Mouse (Mus musculus) left cerebral cortex, adult 18-20 months (tissue): Measurements from ENCODE around the gene Fut2. TPM values are rescaled to one million over a fixed set of nuclear protein-coding genes. Genes with fewer than 3 reads are reported as not detected.

ENCODE experiments used
- DNase-seq, 2 experiments: peaks; one replicate each; pipeline ENCODE4 v3.0.0; 2021 to 2022; ENCODE audit warnings: low spot score in 2 of 2, mixed read lengths in 1 of 2
- total RNA-seq, 2 experiments: library from RNA; stranded (reverse); gene quantifications; 2 replicates each; pipeline ENCODE4 v1.2.3; 2021

Gene Fut2
- total RNA-seq, 2 experiments from 2014 or later: 0.12 to 0.26 TPM

DNA sequence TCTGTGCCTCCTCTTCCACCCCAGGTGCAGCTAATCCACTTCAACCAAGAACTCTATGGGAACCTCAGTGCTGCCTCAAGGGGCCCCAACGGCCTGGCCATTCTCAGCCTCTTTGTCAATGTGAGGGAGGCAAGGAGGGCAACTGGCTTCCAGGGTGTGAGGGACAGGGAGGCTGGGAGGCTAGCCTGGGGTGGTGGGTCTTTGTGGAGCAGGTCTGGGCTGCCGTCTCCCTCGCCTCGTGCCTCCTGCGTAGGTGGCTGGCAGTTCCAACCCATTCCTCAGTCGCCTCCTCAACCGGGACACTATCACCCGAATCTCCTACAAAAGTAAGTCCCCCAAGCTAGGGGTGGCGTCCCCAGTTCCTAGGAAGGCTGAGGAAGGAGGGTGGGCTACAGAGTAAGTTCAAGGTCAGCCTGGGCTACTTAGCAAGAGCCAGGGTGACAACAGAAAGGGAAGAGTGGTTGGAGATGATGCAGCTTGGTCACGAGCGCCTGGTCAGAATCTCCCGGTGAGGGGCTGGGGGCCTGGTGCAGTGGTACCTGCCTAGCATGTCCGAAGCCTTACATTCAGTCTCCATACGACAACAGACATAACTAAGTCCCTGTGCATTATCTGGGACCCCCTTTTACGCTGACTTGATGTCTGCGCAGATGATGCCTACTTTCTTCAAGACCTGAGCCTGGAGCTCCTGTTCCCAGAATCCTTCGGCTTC is 36.8 kb upstream of the Fut2 start:
- no peak for DNase-seq

DNA sequence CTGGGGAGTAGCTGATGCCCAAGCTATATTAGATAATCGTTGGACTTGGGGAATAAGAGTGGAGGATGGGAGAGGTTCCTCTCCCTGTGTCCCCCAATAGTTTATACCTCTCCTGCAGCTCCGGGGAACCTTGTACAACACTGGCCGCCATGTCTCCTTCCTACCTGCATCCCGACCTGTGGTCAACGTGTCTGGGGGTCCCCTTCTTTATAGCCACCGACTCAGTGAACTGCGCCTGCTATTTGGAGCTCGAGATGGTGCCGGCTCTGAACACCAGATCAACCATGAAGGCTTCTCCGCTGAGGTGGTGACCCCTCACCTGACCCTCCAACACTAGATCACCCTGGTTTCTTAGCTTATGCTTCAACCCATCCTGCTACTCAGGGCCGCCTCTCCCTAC is 36.1 kb upstream of the Fut2 start:
- no peak for DNase-seq

DNA sequence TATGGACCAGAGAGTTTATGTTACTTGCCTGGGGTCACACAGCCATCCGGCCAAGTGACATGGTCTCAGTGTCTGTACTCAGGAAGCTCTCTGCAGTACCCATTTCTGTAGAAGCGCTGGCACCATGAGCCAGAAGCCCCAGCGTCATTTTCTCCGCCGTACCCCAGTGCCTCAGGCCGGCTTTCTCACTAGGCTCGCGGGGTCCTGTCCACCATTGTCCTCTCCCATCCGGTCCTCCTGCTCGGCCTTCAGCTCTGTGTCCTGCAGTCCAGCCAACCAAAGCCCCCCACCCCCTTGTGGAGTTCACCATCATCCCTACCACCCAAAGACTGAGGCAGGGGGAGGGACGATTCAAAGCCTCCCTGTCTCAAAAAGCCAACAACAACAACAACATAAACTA is 35.4 kb upstream of the Fut2 start:
- DNase-seq: no peak

DNA sequence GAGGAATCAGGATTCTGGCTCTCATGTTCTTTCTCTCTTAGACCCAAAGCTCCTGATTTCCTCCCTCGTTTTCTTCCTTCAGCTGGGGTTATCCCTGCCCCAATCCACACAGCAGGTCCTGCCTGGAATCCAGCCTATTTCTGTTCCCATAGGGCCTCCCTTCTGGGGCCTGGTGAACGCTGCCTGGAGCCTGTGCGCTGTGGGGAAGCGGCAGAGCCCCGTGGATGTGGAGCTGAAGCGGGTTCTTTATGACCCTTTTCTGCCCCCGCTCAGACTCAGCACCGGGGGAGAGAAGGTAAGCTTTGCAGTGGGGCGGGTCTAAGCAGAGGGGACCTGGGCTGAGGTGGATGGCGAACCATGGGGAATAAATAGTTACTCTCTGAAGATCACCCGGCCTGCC is 34.9 kb upstream of the Fut2 start:
- DNase-seq: no peak

DNA sequence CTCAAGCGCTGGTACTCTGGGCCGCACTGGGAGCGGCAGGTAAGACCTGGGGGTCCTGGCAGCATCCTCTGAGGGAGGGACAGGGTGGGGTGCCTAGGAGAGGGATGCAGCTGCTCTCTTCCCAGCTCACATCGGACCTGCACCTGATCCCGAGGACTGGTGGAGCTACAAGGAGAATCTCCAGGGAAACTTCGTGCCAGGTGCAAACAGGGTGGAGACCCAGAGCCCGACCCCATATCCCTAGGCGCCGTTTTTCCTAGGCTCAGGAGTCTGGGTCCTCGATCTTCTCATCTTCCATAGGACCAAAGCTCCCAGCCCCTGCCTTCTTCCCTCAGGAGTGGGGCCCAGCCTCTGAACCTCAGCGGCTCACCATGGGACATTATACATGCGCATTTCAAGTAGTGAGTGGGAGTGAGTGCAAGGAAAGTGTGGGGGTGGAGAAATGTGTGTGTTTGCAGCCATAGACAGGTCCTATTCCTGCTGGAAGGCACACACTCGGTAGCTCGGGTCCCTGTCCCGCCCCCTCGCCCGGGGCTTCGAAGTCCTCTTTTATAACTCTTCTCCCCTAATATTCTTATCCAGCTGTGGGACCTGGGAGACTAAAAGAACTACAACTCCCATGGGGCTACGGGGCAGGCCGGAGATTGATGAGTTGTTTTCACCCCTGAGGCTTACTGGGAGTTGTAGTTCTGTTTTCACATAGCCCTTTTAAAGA is 34.3 kb upstream of the Fut2 start:
- peak; percentile 74 to 86 for DNase-seq

DNA sequence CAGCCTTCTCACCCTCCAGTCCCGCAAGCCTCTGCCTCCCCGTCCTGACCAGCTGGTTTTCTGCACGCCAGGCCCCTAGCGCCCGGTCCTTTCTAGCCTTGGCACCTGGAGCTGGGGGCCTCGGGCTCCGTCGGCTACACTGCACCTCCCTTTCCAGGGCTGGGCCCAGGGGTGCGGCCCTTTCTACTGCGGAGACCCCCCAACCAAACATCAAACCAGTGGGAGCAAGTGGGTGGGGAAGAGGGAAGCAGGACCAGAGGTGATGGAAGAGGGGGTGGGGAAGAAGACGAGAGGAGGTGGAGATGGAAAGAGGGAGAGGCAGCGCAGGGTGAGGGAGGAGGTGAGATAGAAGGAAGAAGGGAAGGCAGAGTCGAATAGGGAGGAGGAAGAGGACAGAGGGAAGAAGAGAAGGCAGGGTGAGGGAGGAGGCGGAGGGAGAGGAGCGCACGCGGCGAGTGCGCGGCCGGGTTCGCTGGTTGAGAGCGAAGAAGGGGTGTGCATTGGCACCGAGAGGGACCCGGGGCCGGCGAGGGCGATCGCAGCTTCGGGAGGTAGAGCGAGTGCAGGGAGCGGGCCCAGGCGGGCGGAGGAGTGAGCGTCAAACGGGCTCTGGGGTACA is 33.4 kb upstream of the Fut2 start, which contains the start of gene Car11:
Gene Car11, plus strand, starts transcription at position 321 of the 619 bp plus-strand sequence.
- peak in 1 of 2 experiments; percentile 71 for DNase-seq

DNA sequence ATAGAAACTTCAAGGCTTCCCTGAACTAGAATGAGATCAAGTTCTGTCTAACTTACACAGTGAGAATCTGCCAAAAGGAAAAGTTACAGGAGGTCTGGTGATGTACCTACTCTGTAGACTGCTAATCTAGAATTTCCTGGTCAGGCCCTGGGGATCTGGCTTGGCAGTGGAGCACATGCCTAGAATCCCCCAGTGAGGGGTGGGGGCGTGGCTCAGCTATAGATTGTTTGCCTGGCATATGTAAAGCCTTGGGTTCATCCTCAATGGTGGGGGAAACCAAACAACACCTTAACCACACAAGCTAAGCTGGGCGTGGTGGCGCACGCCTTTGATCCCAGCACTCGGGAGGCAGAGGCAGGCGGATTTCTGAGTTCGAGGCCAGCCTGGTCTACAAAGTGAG is 31.7 kb upstream of the Fut2 start:
- no peak for DNase-seq

DNA sequence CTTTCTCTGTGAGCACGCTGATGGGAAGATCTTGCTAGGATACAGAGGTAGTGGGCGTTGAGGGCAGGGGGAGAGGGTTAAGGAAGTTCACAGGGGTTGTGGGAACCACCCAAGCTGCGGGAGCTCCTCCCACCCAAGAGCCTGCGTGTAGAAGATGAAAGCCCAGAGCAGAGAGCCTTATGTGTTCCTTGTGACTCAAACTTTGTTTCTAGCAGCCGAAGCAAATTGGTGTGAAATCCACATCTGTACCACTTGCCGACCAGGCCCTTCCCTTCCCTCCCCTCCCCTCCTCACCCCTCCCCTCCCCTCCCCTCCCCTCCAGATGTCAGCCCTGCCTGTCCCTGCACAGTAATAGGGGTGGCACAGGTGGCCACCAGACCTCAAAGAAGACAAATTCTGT is 28.9 kb upstream of the Fut2 start:
- DNase-seq: no peak

DNA sequence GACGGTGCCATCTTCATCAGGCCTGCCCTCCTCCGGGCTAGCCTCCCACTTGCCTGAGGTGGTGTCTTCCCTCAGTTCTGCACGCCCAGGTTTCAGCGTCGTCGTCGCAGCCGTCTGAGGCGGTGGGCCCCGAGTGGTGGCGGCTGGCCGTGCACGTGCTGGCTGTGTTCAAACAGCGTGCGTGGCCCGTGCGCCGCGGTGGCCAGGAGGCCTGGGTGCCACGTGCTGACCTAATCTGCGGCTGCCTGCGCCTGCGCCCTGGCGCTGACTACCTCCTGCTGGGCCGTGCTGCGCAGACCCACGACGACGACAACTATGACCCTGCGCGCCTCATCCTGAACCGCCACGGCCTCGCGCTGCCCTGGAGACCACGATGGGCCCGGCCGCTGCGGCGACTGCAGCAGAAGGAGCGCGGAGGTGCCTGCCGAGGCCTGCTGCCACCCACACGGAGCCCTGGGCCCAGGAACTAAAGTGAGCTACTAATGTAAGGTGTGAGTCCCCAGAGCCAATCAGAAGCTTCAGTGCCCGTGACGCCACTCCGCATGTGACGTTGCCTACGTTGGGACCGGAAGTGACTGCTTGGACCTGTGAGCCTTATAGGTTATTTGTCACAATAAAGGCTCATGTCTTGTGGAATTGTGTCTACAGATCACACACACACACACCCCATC is 27.9 kb upstream of the Fut2 start, which contains the start of gene Sec1:
Gene Sec1, minus strand, starts transcription at position 482 of the 671 bp plus-strand sequence.
- no peak for DNase-seq

DNA sequence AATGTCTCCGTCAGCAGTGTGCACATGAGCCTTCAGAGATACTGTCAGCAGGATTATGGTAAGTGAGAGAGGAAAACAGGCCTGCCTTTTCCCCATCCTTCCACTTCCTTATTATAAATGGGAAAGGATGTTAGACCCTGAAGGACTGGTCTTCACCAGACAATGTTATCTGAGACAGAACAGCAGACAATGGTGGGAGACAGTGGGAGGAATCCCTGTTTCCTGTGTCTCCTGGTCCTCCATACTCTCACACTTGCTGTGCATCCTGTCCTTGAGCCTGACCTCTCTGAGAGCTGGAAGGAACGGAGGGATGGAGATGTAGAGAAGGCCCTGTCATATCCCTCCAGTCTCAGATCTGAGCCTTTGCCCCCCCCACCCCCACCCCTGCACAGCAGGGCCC is 26.2 kb upstream of the Fut2 start:
- no peak for DNase-seq

DNA sequence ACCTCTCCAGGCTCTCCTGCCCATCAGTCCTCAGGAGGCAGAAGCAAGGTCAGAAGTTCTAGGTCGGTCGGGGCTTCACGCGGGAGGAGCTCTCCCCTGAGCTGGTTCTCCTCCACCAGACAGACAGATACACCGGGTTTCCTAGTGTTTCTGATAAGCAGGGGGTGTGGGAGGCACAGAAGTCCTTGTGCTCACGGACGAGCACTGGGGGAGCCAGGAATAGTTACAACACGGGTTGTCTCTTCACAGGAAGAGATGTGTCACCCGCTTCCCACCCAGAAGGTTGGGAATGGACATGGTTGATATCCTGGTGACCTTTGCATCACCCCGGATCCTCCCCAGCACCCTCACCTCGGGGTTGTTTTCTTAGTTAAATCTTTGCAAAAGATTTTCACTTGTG is 23.6 kb upstream of the Fut2 start:
- no peak for DNase-seq

DNA sequence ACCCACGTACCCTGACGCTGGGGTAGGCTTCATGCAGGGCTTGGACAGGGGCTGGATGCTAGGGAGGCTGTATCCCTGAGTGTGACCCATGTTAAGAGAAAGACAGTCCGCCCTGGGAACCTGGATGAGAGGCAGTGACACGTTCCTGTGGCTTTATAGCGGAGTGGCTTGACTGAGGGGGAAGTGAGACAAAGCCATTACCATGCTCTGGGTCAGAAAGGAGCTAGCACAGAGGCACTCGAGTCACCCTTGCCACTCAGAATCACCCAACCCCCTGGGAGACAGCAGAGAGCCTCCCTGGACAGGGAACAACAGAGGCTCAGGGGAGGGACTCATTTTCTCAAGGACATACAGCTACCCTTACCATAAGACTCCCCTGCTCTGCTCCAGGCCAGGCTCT is 22.9 kb upstream of the Fut2 start:
- DNase-seq: no peak

DNA sequence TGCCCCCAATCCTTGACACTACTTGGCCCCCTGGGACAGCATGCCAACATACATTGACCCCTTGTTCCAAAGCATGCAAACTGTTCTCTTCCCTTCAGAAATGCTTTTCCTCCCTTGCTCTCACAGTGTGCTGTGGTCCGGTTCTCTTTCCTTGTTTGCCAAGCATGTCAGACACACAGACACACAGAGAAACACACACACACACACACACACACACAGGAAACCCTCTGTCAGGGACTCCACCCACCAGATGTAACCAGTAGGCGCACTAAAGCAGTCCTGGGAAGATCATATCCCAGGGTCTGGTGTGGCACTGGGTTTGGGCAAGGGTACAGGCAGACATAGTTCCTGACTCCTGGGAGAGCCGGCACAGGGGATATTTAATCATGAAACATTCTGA is 20.6 kb upstream of the Fut2 start:
- DNase-seq: no peak

DNA sequence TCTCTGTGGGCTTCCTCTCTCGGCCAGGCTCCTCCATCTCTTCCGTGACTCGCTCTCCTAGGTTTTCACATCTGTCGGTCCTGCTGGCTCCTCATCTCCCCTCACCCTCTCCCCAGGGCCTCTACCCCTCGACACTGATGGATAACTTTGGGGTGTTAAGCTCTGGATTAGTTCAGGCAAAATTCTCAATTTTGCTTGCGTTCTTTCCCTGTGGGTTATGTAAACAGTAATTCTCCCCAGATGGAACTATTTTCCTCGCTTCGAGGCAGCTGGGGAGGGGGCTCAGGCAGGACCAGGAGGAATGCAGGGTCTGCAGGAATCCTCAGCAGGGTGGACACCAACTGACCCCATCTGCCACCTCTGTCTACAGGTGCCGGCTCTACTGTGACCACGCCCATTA is 19.6 kb upstream of the Fut2 start:
- no peak for DNase-seq

DNA sequence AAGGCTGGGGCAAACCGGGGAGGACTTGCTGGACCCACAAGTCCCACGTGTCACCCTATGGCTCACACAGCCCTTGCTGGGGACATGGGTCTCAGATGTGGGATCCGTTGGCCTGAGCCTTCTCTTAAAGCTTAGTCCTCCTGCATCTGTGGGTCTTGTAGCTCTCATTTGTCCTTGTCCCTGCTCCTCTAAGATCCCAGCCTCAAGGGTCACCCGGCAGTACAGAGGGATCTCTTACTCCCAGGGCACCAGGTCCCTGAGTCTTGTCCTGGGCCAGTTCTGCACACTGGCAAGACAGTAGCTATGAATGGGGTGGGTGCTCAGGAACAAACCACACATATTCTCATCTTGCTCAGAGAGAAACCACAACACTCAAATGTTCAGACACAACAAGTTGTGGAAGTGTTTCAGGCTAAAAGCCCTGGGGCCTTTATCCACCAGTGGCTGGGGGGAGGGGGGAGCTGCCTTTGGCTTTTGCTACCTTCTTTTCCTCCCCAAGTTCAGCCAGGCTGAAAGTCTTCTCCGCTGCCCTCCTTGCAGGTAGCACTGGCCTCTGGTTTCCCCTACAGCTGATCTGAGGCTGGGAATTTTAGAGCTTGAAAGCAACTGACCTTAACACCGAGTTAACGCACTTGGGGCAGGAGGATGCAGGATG is 17.3 kb upstream of the Fut2 start, which contains the start of gene Ntn5:
Gene Ntn5, plus strand, starts transcription at position 627 of the 655 bp plus-strand sequence.
- DNase-seq: no peak

DNA sequence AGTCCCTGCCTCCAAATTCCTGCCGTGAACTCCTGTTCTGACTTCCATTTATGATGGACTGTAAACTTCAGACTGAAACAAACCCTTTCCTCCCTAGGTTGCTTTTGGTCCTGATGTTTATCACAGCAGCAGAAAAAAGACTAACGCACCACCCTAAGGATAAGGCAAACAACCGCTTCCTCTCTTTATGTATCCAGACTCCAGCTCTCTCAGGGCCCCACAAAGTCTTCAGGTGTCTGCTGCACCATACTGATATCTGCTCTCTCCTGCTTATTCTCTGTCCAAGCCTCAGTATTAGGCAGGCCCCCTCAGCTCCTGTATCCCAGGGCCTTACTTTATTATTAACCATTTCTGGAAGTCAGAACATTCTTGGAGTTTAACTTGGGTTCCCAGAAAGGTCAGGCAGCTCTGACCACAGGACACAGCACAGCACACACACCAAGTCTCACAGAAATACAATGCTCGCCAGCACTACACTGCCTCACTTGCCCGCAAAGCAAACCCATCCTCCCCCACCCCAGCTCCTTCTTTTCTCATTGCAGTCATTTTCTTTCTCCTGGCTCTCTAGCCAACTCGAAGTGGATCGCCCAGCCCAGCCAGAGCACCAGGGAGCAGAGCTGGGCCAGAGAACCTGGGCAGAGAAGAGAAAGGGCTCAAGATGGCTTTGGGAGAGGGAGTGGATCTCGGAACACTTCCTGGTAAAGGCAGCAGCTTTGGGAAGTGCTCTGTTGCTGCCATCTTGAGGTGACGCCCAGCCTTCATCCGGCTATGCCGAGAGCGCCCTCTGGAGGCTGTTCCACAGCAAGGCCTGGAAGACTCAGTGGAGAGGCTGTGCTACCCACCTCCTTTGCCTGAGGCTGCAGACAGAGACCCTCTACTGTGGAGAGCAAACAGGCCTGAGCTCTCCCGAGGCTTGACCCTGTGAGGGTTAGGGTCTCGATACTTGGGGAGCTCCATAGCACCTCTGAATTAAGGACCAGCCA is 16.2 kb upstream of the Fut2 start:
- DNase-seq: peak; percentile 87 to 90

DNA sequence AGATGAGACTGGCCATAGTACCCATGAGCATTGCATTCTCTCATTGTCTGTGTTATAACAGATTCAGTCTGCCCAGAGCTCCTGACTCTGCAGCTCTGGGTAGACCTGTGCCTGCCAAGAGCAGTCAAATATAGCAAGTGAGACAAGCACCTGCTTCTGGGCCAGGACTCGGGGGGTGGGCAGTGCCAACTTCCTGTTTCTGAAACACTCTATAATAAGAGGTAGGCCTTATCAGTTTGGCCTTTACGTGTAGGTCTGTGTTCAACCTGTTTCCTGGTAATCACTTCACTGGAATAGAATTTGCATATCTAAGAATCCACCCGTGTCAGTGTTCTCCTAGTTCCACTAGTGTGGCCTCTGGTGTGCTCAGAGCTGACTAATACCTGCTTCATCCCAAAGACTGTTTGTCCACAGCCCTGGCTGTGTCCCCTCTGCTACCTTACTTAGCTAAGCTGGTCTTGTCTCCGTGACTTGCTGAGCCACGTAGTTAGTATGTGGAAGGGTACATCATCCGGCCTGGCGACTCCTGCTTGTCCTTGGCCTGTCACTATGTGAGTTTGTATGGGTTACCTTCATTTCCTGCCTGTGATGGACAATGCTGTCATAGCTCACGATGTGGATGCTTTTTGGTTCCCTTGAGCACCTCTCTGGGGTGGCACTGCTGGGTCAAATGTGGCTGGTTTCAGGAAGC is 15.0 kb upstream of the Fut2 start:
- DNase-seq: no peak

DNA sequence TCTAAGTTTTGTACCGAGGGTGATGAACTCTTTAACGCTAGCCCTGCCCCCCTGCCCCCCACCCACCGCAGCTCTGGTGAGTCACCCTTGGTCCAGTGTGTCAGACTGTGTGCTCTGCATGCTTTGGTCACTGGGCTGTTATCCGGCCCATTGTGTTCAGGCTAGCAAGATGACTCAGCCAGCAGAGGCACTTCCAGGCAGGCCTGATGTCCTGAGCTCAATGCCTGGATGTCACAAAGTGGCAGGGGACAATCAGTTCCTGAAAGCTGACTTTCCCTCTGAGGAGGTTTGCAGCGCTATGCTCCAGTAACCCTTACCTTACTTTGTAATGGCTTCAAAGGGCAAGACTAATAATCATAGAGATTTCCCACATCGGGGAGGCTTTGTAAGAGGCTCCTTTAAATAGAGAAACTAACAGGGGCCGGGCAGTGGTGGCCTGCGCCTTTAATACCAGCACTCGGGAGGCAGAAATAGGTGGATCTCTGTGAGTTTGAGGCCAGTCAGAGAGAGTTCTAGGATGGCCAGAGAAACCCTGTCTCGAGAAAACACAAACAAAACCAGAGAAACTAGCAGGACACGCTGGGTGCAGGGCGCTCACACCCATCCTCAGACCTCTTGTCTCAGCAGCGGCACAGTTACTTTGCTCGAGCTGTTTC is 13.9 kb upstream of the Fut2 start:
- no peak for DNase-seq

DNA sequence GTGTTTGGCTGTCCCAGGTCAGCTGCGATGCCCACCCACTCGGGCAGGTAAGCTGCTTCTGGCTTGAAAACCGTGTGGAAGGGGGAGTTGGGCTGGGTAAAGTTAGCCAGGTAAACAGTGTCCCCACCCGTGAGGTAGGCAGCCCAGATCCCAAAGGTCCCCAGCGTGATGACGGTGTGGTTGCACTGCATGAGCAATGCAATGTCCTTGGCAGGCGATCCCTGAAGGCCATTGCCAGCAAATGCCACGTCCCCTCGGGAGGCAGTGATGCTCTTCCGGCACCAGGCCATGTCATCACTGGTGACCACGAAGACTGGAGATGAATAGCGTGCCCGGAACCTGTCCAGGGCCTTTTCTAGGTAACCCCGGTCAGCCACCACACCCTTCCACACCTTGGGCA is 12.3 kb upstream of the Fut2 start:
- no peak for DNase-seq
